Mouse (Mus musculus): Measurements from ENCODE around the gene Tbc1d9. TPM values are rescaled to one million over a fixed set of nuclear protein-coding genes. Genes with fewer than 3 reads are reported as not detected.
A peak's percentile ranks its signal among the peaks of the same experiment; 100 is the strongest.

Gene Tbc1d9
- 15.3 and 16.3 TPM in 2 replicates for polyA plus RNA-seq (2015; fragmentation: Nextera tagmentation; extraction: Ambion mirVana)

DNA sequence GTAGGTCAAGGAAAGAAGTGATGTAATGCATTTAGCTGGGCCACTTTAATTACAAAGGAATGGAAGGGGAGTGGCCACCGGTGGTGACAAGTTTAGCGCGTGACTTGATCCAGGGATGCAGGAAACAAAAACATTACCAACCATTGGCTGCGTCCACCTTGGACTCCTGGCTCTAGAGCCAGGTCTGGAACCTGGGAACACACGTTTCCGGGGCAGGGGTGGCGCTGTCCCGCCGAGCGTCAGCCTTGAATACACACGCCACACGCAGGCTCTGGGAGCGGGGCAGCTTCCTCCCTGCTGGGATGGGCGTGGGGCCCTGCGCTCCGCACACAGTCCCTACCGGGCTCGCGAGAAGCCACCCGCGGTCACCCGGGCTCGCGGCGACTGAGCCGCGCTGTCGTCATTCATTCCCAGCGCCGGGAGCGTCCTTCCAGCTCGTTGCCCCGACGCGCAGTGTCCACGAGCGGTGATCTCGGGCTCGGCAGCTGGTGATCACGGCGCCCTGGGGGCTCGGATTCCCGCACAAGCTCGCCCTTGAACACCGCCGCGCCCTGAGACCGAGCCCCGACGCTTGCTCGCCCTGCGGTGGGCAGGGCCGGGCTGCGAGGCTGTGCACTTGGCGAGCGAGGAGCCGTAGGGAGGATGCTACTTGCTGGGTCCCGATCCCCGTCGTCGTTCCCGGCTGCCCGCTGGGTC, at the start of gene Tbc1d9:
Tbc1d9 (plus strand) TSS at position 118 of the 696 bp plus-strand sequence.
- peak; percentile 94 for ATAC-seq (ENCODE audit: low read depth)
- Histone ChIP-seq H3K9me3 (no peaks in the 10 kb centered on the region), H3K4me2 (peak within 1 kb of the TSS; percentile 68), H3K4me1 (replicated peaks) (peaks cover 32% of the 10 kb centered on the region), H3K9ac (peak within 1 kb of the TSS; percentile 88), H3K27ac (replicated peaks) (peak within 1 kb of the TSS; percentile 94), H3K27me3 (peaks cover 5% of the 10 kb centered on the region; the same call in 1 of the 2 replicates), H3K4me3 (peak within 1 kb of the TSS; percentile 76), H3K36me3 (no peaks in the 10 kb centered on the region)
- WGBS = under 1% methylated on average over 63 of the region's 63 CpGs

GRCm38 (mm10) chr8:83135086-83135485, 30.1 kb upstream of the Tbc1d9 start:
- H3K36me3 ChIP-seq = no peaks in the 10 kb centered on the region
- no peak for ATAC-seq (ENCODE audit: low read depth)

DNA sequence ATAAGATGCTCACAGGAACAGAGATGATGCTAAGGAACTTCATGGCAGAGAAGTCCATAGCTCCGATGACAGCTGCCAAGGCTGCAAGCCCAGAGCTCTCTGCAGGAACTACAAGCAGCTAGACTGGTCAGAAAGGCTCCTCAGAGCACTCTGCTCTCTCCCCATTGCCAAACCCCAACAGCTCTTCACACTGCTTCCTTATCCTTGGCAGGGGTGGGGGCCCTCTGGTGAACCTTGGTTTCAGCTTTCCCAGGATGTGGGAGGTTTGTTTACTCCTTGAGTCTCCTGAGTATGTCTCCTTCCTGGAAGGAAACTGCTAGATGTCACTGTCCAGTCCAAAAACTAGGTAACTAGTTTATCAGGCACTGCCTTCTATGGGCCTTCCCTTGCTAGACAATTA, 25.1 kb upstream of the Tbc1d9 start:
- WGBS = 82% methylated on average over 1 of the region's 1 CpGs
- Histone ChIP-seq H3K9ac (no peak overlapping the region), H3K4me1 (replicated peaks) (no peaks in the 10 kb centered on the region), H3K4me3 (no peak overlapping the region), H3K36me3 (no peaks in the 10 kb centered on the region), H3K4me2 (no peak overlapping the region), H3K9me3 (no peaks in the 10 kb centered on the region), H3K27me3 (no peaks in the 10 kb centered on the region), H3K27ac (replicated peaks) (no peak overlapping the region)
- ATAC-seq (ENCODE audit: low read depth) = no peak

More at GRCm38 (mm10) chr8:83135086-83135485, 30.1 kb upstream of the Tbc1d9 start:
- Histone ChIP-seq H3K27ac (replicated peaks) (no peak overlapping the region), H3K4me3 (no peak overlapping the region), H3K4me2 (no peak overlapping the region), H3K9ac (no peak overlapping the region), H3K4me1 (replicated peaks) (no peaks in the 10 kb centered on the region), H3K9me3 (no peaks in the 10 kb centered on the region), H3K27me3 (no peaks in the 10 kb centered on the region)
- 62% methylated on average over 2 of the region's 2 CpGs for WGBS

DNA sequence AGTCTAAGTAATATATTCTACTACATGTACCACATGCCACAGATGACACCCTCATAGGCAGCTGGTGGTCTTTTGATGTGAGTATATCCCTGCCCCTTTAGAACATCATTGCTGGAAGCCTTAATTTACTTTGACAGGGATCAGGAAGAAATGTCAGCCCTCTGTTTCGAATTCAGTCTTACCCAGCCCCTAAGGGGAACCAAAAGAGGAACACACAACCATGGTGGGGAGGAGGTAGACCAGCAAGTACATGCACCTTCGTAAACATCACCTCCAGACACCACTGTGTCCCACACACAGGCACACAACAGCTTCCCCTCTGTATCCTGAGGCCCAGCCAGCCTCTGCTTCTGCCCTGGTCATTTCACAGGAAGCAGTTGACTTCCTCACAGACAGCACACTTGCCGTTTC, 24.4 kb upstream of the Tbc1d9 start:
- H3K9ac ChIP-seq = no peak overlapping the region
- H3K36me3 ChIP-seq = no peaks in the 10 kb centered on the region
- no peaks in the 10 kb centered on the region for H3K9me3 ChIP-seq
- H3K4me3 ChIP-seq = no peak overlapping the region
- 70% methylated on average over 3 of the region's 3 CpGs for WGBS
- no peak for ATAC-seq (ENCODE audit: low read depth)
- no peak overlapping the region for H3K27ac ChIP-seq (replicated peaks)
- no peaks in the 10 kb centered on the region for H3K4me1 ChIP-seq (replicated peaks)
- H3K27me3 ChIP-seq = no peaks in the 10 kb centered on the region
- H3K4me2 ChIP-seq = no peak overlapping the region

DNA sequence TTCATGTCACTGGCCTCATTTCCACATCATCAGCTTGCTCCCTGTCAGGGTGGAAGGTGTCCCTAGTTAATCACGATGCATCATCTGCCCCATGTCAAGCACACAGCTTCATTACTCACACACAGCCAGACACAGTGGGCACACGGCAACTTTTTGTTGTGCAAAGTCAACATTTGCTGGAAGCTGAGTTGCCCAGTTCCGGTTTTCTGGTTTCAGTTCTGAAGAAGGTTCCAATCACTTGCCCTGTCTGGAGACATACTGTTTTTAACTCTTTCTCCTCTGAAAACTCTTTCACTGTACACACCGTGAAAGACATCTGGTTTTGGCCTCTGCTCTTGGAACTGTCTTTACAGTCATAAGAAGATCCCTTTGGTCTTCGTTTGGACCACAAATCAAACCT, 23.8 kb upstream of the Tbc1d9 start:
- Histone ChIP-seq H3K4me2 (no peak overlapping the region), H3K27ac (replicated peaks) (no peak overlapping the region), H3K36me3 (no peaks in the 10 kb centered on the region), H3K4me1 (replicated peaks) (no peaks in the 10 kb centered on the region), H3K4me3 (no peak overlapping the region), H3K9me3 (no peaks in the 10 kb centered on the region), H3K9ac (no peak overlapping the region), H3K27me3 (no peaks in the 10 kb centered on the region)
- 85% methylated on average over 5 of the region's 5 CpGs for WGBS
- no peak for ATAC-seq (ENCODE audit: low read depth)

DNA sequence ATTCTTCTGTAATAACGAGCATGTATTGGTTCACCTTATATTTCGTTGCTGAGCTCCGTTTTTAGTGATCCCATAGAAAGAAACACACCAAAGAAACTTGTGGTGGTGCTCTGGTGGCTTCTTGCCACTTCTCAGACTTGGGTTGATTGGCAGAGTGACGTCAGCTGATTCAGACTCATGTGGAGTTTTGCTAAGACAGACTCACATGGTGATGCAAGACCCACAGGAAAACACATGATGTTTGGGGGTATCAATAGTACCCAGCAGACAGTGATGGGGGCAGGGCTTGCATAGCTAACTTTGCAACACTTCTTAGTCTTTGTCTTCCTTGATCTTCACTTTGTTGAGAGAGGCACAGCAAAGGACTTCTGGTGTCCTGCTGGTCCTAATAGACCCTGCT, 20.6 kb upstream of the Tbc1d9 start:
- Histone ChIP-seq H3K4me3 (no peak overlapping the region), H3K9ac (no peak overlapping the region), H3K9me3 (no peaks in the 10 kb centered on the region), H3K4me2 (no peak overlapping the region), H3K36me3 (no peaks in the 10 kb centered on the region), H3K27me3 (no peaks in the 10 kb centered on the region), H3K4me1 (replicated peaks) (no peaks in the 10 kb centered on the region), H3K27ac (replicated peaks) (no peak overlapping the region)
- no peak for ATAC-seq (ENCODE audit: low read depth)
- 87% methylated on average over 4 of the region's 4 CpGs for whole genome bisulfite sequencing

DNA sequence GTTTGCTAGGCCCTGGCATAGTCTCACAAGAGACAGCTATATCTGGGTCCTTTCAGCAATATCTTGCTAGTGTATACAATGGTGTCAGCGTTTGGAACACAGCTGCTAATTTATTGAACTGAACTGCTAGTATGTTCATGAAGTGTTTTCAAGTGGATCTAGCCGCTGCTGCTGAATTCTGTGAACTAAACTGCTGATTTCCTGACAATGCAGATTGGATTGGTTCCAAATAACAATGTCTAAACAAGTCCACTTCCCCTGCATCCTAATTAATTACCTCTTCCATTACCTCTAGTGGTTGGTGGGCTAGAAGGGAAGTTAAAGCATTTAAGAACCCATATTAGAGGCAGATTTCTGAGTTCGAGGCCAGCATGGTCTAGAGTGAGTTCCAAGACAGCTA, 19.7 kb upstream of the Tbc1d9 start:
- no peak overlapping the region for H3K4me3 ChIP-seq
- H3K4me1 ChIP-seq (replicated peaks) = no peaks in the 10 kb centered on the region
- WGBS = 84% methylated on average over 3 of the region's 3 CpGs
- no peak overlapping the region for H3K4me2 ChIP-seq
- no peaks in the 10 kb centered on the region for H3K36me3 ChIP-seq
- no peak for ATAC-seq (ENCODE audit: low read depth)
- H3K27ac ChIP-seq (replicated peaks) = no peak overlapping the region
- no peak overlapping the region for H3K9ac ChIP-seq
- H3K9me3 ChIP-seq = no peaks in the 10 kb centered on the region
- no peaks in the 10 kb centered on the region for H3K27me3 ChIP-seq

GRCm38 (mm10) chr8:83149124-83149523, 16.0 kb upstream of the Tbc1d9 start:
- 93% methylated on average over 6 of the region's 6 CpGs for WGBS
- Histone ChIP-seq H3K27me3 (no peaks in the 10 kb centered on the region), H3K9ac (no peak overlapping the region)

DNA sequence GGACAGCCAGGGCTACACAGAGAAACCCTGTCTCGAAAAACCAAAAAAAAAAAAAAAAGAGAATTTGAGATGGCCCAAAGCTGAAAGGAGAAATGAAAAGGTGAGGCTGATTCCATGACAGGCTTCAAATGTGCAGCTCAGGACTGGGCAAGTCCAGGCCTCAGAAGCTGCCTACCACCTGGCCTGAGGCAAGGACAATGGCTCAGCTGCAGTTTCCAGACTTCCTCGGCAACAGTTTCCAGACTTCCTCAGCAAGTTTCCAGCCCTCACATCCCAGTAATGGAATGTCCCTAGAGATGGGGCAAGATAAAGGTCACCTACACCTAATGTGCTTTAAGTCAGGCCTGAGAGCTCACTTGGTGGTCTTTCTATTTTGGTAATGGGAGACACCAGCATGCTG, 13.1 kb upstream of the Tbc1d9 start:
- Histone ChIP-seq H3K9ac (no peak overlapping the region), H3K4me3 (no peak overlapping the region), H3K27ac (replicated peaks) (no peak overlapping the region), H3K36me3 (no peaks in the 10 kb centered on the region), H3K4me1 (replicated peaks) (no peaks in the 10 kb centered on the region), H3K27me3 (no peaks in the 10 kb centered on the region), H3K9me3 (no peaks in the 10 kb centered on the region), H3K4me2 (no peak overlapping the region)
- no peak for ATAC-seq (ENCODE audit: low read depth)
- WGBS = 67% methylated on average over 2 of the region's 2 CpGs

More at GRCm38 (mm10) chr8:83149124-83149523, 16.0 kb upstream of the Tbc1d9 start:
- H3K4me2 ChIP-seq = no peak overlapping the region
- no peak overlapping the region for H3K4me3 ChIP-seq
- ATAC-seq (ENCODE audit: low read depth) = no peak
- H3K9me3 ChIP-seq = no peaks in the 10 kb centered on the region
- H3K4me1 ChIP-seq (replicated peaks) = no peaks in the 10 kb centered on the region
- H3K27ac ChIP-seq (replicated peaks) = no peak overlapping the region
- H3K36me3 ChIP-seq = no peaks in the 10 kb centered on the region

- ATAC-seq (ENCODE audit: low read depth) = no peak
- no peaks in the 10 kb centered on the region for H3K27me3 ChIP-seq
- no peak overlapping the region for H3K4me3 ChIP-seq
- H3K9ac ChIP-seq = no peak overlapping the region
- no peaks in the 10 kb centered on the region for H3K9me3 ChIP-seq
- WGBS = 58% methylated on average over 4 of the region's 4 CpGs
- H3K36me3 ChIP-seq = no peaks in the 10 kb centered on the region
- no peaks in the 10 kb centered on the region for H3K4me1 ChIP-seq (replicated peaks)
- no peak overlapping the region for H3K4me2 ChIP-seq
- H3K27ac ChIP-seq (replicated peaks) = no peak overlapping the region
These were observed 12.7 kb upstream of the Tbc1d9 start for GRCm38 (mm10) chr8:83152470-83152869.

GRCm38 (mm10) chr8:83155110-83155509, 10.0 kb upstream of the Tbc1d9 start:
- no peak overlapping the region for H3K27ac ChIP-seq (replicated peaks)
- no peaks in the 10 kb centered on the region for H3K27me3 ChIP-seq
- no peaks in the 10 kb centered on the region for H3K9me3 ChIP-seq
- H3K9ac ChIP-seq = no peak overlapping the region
- H3K4me2 ChIP-seq = no peak overlapping the region
- H3K4me3 ChIP-seq = no peak overlapping the region
- WGBS = 29% methylated on average over 4 of the region's 4 CpGs
- ATAC-seq (ENCODE audit: low read depth) = no peak
- no peaks in the 10 kb centered on the region for H3K4me1 ChIP-seq (replicated peaks)
- H3K36me3 ChIP-seq = no peaks in the 10 kb centered on the region

- Histone ChIP-seq H3K27ac (replicated peaks) (no peak overlapping the region), H3K9me3 (no peaks in the 10 kb centered on the region), H3K4me1 (replicated peaks) (no peaks in the 10 kb centered on the region), H3K9ac (no peak overlapping the region), H3K4me2 (no peak overlapping the region), H3K4me3 (no peak overlapping the region), H3K36me3 (no peaks in the 10 kb centered on the region), H3K27me3 (peaks cover 3% of the 10 kb centered on the region; the same call in 1 of the 2 replicates)
- WGBS = 72% methylated on average over 3 of the region's 3 CpGs
- ATAC-seq (ENCODE audit: low read depth) = no peak
These were observed 6.2 kb upstream of the Tbc1d9 start for GRCm38 (mm10) chr8:83158971-83159370.

GRCm38 (mm10) chr8:83159615-83160014, 5.5 kb upstream of the Tbc1d9 start:
- Histone ChIP-seq H3K36me3 (no peaks in the 10 kb centered on the region), H3K27me3 (peaks cover 5% of the 10 kb centered on the region; the same call in 1 of the 2 replicates), H3K4me1 (replicated peaks) (peaks cover 2% of the 10 kb centered on the region), H3K27ac (replicated peaks) (no peak overlapping the region), H3K9me3 (no peaks in the 10 kb centered on the region), H3K4me3 (no peak overlapping the region), H3K9ac (no peak overlapping the region), H3K4me2 (no peak overlapping the region)
- ATAC-seq (ENCODE audit: low read depth) = no peak
- 52% methylated on average over 1 of the region's 1 CpGs for WGBS

Measured in neural tube, embryonic 13.5 days (tissue).